Mouse (Mus musculus): Measurements from ENCODE around the gene Hs3st4.

Gene Hs3st4

DNA sequence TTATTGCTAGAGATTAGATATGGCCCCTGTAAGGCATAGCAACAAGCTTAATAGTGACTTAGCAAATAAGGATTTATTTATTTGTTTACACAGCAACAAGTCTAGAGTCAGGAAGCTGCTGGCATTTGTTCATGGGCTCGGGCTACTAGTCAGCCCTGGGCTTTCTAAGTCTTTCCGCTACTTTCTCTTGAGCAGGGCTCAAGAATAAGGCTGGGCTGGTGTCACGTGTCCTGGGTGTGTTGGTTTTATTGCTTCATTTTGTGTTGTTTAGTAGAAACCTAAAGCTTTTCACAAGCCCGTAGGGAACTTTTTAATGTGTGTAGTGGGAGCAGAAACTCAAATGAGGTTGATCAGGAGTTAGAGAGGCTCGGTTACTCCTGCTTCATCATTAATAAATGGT lies 153.5 kb downstream of the Hs3st4 start:
- DNase-seq (ENCODE audit: low spot score): no peak

DNA sequence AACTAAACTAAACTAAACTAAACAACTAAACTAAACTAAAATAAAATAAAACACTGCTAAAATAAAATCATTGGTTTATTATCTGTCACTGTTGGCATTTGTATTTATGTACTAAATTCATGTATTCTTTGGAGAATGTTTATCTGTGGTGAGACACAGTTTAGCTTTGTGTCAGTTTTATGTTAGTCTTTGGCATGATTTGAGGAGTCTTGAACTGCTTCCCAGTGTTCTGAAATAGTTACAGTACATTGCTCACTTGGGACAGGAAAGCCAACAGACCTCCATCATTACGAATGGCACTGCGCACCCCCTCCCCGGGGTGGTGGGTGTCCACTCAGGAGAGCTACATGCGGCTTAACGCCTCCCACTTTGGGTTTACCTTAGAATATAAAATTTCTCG lies 158.6 kb downstream of the Hs3st4 start:
- no peak for DNase-seq (ENCODE audit: low spot score)

DNA sequence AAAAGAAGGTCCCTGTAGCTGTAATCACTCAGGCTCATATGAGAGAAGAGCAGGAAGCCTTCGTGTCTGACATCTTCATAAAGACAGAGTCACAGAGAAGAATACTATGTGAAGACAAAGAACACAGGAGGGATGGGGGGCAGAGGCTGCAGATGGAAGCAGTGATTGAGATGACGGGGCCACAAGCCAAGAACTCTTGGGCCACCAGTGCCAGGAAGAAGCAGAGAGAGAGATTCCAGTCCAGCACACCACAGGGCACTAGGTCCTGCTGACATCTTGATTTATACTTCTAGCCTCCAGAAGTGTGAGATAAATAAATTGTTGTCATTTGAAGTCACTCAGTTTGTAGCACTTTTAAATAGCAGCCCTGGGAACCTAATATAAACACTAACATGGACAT lies 168.2 kb downstream of the Hs3st4 start:
- no peak for DNase-seq (ENCODE audit: low spot score)

DNA sequence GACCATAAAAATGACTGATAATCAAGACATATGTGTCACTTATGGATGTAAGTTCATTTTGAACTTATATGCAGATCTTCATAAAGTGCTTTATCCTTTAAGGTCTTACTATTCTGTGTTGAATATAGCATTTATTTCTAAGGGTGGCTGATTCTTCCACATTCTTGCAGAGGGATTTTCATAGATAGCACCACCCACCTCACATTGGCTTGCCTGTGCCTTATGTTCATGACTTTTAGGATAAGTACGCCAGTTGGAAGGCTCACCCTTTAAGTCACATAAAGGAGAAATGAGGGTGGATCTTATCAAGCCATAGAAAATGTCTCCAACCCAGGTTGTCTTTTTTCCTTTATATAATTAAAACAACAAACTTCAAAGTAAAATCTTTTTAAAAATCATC lies 180.6 kb downstream of the Hs3st4 start:
- DNase-seq (ENCODE audit: low spot score): no peak

DNA sequence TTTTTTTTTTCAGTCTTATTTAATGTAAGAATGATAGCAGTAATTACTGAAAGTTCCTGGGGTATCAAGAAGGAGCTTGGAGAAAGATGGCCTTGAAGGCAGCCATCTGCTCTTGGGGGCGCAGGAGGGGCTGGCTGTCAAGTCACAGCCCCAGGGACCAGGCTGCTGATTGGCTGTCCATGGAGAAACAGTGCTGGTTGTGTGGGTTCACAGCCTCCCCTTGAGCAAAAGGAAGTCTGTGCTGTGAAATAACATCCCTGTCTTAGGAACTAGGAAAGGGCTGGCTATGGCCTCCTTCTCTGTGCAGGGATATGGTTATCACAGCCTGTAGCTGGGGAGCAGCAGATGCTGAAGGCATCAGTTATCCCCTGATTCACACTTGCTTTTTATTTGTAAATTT lies 183.6 kb downstream of the Hs3st4 start:
- DNase-seq (ENCODE audit: low spot score): no peak

DNA sequence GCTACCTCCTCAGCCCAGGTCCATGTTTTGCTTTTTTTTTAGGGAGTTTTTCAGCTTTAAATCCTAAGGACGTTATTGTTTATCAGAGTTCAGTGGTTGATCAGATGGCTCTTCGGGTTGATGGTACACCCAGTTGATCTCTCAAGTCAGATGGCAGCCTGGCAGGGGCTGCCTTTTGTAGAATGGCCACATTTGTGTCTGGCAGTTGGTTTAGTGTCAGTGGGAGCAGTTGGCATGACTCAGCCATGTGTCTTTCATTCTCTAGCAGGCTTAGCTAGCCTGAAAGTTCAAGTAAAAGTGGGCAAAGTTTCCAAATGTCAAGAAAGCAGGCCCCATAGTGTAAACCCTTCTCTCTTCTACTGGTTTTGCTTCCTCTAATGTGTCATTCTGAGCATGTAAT lies 186.1 kb downstream of the Hs3st4 start:
- DNase-seq (ENCODE audit: low spot score): no peak

DNA sequence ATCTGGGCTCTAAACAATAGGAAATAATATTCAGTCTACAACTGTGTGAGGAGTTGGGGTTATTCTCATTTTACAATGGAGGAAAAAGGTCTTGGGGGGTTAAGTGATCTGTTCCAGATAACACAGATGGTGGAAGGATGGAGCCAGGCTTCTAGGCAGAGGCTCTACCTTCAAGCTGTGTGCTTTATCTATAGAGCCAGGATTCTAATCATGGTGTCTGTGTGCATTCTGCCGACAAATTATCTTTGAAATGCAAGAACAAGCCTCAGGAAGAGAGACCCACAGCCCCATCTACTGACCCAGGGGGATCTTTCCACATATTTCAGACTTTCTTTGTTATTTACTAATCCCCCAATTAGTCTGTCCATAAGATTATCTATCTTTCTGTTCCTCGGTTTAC lies 187.3 kb downstream of the Hs3st4 start:
- no peak for DNase-seq (ENCODE audit: low spot score)

DNA sequence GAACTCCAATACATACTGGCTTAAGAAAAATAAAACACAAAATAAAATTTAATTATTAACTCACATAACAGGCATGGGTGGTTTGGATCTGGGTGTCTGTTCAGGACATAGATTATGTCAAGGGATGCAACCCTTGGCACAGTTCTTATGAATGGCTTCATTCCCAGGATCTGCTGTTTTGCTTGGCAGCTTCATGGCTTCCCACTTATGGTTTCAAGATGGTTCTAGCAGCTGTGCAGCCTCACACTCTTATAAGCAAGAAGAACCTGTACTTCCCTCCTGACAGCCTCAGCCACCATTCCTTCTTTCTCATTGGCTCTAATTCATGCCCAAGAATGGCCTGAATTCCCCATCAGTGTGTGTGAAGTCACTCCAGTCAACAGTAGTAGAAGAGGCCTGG lies 189.3 kb downstream of the Hs3st4 start:
- DNase-seq (ENCODE audit: low spot score): no peak

DNA sequence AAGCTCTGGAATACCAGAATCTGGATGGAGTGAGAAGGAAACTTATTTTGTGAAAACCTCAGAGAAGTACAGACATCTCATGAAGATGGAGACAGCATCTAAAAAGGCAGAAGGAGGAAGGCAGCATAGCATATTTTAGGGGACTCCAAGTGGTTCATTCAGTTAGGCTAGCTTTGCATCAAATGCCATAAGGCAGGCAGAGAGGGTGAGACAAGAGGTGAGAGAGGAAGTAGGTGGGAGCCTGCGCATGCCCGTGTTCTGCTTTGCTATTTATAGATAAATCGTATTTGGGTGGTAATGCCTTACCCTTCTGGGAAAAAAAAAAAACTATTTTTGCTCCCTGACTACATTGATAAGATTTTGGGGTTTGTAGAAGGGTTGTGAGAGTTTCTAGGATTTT lies 198.3 kb downstream of the Hs3st4 start:
- no peak for DNase-seq (ENCODE audit: low spot score)

DNA sequence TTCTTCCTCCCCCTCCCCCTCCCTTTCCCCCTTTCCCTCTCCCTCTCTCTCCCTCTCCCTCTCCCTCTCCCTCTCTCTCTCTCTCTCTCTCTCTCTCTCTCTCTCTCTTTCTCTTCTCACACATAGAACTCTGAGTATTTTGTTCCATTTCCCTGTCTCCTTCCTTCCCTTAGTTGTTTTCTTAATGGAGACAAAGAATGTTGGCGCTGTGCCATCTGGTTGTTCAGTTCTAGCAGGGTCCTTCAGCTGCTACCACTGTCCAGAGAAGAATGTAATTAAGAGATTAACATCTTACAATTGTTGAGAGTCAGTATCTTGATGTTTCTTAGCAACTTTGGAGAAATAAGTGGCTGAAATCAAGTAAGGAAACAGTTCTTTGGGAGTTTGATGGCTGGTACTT lies 202.0 kb downstream of the Hs3st4 start:
- DNase-seq (ENCODE audit: low spot score): no peak

DNA sequence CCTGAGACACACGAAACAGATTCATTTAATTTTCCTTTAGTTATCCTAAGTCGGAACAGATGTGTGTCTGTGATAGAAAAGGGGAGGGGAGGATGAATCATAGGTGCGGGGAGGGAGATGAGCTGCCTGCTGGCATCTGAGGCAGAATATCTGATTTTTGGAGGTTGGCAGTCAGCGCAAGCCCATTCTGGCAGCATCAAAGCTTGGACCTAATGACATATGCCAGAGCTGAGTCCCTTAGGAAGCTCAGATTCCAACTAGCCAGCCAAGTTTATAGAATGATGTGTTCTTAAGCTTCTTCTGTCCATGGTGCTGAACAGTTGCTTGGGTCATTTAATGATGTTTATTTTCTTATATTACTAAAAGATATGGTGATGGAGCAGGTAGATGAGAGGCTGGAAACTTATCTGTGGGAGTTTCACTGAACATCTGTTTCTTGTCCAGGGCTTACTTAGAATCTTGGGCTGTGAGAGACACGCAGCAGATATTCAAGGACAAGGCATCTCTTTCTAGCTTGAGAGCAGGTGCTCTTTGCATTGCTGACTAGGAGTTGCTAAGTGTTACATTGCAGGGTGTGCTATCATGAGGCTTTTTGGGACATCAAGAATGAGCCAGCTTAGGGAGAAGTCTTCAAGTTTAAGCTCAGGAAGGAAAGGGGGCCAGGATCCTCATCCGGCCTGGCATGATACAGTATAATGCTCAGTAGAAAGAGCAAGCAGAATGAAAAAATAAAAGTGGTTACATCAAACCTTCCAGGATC lies 216.3 kb downstream of the Hs3st4 start:
- DNase-seq (ENCODE audit: low spot score): no peak

DNA sequence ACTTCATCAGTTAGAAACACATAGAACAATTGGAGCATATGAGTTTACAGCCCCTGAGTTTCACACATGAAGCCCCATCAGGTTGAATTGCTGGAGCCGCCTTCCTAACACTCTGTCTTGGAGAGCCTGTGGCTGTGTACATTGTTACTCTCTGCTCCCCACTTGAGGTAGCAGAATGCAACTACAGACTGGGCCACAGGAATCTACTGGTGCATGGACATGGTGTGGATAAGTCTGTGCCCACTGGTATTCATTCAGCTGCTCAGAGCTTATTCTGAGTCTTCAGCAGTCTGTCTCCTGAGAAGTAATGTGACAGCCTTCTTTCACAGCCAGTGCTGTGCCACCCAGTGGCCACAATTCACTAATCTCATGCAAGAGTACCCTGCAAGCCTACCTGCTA lies 234.3 kb downstream of the Hs3st4 start:
- DNase-seq (ENCODE audit: low spot score): no peak

DNA sequence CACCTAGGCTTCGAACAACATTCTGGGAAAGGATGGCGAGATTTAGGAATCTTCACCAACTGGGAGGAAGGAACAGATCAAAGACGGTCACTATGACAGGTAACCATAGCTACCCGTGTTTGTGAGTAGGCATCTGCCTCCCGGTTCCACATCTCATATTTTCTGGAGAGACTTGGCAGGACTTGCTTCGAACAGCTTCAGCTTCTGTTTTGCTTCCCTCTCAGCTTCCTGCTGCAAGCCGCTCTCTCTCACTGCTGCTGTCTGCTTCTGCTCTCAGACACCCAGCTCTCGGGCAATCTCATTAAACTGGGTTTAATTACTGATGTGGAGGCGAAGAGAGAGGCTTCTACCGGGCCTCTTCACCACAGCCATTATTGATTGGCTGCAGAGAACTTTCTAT lies 237.9 kb downstream of the Hs3st4 start:
- no peak for DNase-seq (ENCODE audit: low spot score)

DNA sequence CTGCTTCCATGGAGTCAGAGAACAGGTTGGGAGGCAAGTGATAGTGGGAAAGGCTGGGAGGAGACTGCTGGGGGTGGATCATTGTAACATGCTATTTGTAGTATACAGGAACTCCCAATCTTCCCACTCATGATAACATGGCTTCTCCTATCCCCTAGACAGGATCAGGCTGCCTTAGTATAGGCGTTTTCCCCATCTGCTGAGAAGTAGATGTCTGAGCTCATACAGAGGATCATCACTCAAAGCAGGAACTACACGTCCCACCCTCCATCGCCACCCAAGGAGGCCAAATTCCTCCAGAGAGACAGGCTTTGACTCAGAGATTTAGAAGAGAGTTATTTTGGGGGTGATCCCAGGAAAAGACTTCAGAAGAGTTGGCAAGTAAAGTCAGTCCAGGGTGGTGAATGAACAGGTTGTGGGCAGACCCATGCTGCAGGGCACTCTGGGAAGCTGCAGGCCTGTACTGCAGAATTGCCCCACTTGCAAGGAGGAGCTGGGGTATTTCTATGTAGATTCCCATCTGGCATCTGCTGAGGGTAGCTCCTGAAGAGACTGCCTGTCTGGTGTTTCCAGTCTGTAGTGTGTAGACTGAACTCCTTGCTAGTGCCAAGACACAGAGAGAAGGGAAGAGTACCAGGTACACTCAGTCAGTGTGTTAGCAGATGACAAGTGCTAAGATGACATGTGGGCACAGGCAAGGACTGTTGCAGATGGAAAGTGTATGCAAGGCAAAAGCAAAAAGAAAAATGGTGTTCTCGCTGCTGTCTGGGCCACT lies 255.4 kb downstream of the Hs3st4 start:
- no peak for DNase-seq (ENCODE audit: low spot score)

DNA sequence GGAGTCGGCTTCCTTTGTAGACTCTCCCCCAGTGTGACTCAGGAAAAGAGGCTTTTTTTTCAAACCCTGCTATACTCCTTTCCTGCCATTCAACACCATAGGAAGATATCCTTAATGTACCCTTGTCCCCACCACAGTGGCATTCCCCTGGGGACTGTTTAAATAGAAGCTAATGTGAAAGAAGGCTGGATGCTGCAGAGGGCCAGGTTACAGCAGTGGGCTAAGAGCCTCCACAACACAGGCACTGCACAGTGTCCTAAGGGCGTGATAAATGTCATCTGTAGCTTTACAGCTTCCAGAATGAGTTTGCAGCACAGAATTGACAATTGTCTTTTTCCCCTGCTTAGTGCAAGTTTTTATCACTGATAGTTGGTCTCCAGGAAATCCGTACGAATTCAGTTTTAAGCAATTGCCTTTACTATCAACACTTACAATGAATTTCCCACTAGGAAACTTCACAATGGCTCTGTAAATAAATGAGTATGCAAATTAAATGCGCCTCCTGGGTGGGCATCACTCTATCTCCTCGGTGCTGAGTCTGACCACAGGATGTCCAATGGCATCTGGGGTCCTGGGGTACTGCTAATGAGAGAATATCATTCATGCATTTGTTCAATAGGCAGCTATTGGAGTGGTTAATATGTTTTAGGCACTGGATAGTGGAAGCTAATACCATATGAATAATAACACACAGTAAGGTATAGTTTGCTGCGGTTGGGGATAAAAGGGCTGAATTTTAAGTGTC lies 257.4 kb downstream of the Hs3st4 start:
- DNase-seq (ENCODE audit: low spot score): no peak

DNA sequence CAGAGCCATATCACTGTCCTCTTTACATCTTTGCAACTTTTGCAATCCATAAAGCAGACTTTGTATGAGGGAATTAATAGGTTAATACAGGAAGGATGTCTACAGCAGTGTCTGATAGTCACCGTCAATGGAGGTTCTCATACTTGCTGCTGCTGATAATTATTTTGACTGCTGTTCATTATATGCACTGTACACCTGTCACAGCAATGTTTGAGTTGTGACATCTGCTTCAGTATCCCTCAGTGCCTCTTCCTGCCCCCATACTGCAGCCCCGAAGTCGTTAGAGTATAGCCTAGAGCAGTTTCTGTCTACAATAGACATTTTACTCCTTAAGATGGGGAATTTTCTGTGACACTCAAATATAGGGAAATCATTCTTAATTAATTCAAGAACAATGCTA lies 267.2 kb downstream of the Hs3st4 start:
- DNase-seq (ENCODE audit: low spot score): no peak

DNA sequence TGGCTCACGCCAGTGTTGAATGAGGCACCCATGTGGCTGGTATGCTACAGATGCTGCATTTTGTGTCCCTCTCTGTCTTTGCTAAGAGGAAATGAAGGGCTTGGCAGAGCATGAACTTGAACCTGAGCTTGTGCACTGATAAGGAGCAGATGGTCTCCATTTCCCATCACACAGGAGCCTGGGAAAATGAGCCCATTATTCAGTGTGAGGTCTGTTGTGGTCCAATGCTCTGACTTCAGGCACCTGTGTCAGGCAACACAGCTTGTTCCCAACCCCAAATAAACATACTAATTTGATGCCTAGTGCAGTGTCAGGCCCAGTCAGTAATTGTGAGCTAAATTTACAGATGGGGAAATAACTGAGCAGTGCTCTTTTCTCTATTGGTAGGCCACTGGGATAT lies 267.9 kb downstream of the Hs3st4 start:
- no peak for DNase-seq (ENCODE audit: low spot score)

DNA sequence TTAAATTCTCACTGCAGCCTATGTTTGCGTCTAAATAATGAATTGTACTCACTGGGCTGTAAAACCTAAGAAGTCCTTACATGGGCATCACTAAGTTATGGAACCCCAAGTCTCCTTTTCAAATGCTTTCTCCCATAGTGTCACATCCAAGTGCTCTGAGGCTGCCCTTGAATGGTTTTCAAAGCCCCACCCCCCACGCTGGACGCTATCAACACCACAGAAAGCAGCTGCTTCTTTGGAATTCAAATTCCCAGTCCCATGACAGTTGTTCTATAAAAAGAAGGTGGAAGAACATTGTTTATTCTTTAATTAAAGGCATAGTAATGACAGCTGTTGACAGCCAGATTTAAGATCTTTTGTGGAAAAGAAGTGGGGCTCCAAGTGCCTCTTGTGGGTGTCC lies 275.8 kb downstream of the Hs3st4 start:
- DNase-seq (ENCODE audit: low spot score): no peak

DNA sequence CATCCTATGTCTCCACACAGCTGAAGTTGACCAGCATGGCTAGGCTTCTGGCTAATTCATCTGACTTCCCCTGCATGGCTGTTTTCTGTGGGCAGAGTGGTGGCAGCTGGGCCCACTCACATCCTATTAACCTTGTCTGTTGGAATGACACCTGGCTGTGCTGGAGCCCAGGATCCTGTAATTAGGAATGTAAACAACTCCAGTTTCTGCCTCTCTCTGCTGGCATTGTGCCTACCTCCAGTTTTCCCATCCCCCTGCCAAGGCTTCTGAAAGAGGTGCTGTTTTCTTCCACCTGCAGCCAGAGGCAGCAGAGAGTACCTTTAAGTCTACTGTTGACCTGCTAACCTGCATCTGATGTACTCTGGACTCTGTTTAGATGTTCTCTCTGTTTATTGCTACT lies 288.1 kb downstream of the Hs3st4 start:
- DNase-seq (ENCODE audit: low spot score): no peak

DNA sequence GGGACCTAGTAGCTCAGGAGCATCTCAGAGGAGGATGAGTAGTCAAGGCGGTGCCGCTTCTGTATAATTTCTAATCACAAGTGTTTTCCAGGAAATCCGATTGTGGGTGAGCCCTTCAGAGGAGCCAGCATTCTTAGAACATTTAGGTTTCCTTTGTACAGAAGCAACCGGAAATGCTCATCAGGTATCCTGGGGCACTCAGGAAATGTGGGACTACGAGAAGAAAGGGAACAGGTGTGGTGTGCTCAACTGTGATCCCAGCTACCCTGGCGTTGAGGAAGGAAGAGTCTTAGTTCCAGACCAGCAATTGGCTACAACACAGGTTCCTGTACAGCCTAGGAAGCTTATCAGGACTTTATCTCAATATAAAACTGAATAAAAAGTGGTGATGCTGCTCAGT lies 307.2 kb downstream of the Hs3st4 start:
- DNase-seq (ENCODE audit: low spot score): no peak

DNA sequence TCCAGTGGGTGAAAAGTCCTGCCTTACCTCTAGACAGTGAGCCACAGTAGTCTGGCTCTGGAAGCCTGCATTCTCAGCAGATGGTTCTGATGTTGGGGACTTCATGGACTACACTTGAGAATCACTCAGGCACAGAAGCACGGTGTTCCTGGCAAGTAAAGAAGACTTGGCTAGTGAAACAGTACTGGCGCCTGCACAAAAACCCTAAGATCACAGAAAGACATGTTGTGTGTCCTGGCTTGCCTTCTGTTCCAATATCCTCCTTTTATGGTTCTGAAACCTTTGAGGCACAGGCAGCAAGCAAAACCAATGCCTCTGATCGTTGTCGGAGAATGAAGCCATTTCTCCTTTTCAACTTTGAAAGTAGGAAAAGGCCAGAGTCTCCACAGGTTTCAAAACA lies 336.8 kb downstream of the Hs3st4 start:
- DNase-seq (ENCODE audit: low spot score): no peak

DNA sequence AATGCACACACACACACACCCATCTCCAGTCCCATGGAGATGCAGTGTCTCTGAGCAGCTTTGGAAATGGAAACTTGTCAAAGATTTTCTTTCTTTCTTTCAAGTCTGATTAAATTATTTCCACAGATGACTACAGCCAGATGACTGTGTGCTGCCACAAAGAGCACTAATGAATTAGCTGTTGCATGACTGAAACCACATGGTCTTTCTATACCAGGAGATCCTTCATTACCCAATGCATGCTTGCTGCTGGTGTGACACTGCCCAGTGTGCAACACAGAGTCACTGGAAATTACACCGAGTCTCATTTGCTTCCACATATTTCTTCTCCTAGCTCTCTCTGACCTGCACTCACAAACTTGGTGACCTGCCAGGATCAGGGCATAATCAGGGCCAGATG lies 353.0 kb downstream of the Hs3st4 start:
- no peak for DNase-seq (ENCODE audit: low spot score)

DNA sequence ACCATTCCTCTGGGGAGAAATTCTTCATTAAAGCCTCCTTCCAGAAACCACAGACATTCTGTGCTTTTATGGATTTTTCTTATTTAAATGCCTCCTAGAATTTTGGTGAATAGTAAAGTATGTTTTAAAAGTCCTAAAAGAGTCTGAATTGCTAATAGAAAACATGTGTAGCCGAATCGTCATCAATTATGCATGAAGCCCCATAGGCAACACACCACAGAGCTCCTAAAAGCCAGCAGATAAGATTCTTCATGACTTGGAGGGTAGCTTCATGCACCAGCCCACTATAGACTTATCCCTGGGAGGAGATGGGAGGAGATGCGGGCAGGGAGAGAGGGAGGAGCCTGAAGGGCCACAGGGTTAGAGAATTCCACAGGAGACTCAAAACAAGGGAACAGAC lies 358.8 kb downstream of the Hs3st4 start:
- no peak for DNase-seq (ENCODE audit: low spot score)
